Mouse (Mus musculus): Measurements from ENCODE around the gene Ttbk2. TPM values are rescaled to one million over a fixed set of nuclear protein-coding genes. Genes with fewer than 3 reads are reported as not detected.

Ttbk2 gene
- polyA plus RNA-seq, 1 experiment: 21.3 TPM

GRCm38 (mm10) chr2:120770265-120770935 lies 80.0 kb downstream of the Ttbk2 start:
- H3K27ac ChIP-seq (ENCODE audit: insufficient read depth, low read length): no peak overlapping the region
- TF ChIP-seq CTCF (IDR thresholded peaks at IDR 0.05; ENCODE audit: extremely low read depth, insufficient read depth, low read length) (peak; percentile 20; the same call in 1 of the 2 replicates), POLR2A (IDR thresholded peaks at IDR 0.05; ENCODE audit: extremely low read depth, insufficient read depth, low read length) (no peak)
- H3K4me3 ChIP-seq (ENCODE audit: insufficient read depth, low read length): no peak overlapping the region
- no peaks in the 10 kb centered on the region for H3K4me1 ChIP-seq (ENCODE audit: control insufficient read depth, insufficient read depth, low read length)

- no peak overlapping the region for H3K27ac ChIP-seq (ENCODE audit: insufficient read depth, low read length)
- H3K4me1 ChIP-seq (ENCODE audit: control insufficient read depth, insufficient read depth, low read length): no peaks in the 10 kb centered on the region
- H3K4me3 ChIP-seq (ENCODE audit: insufficient read depth, low read length): no peak overlapping the region
- no peak for TF ChIP-seq CTCF (IDR thresholded peaks at IDR 0.05; ENCODE audit: extremely low read depth, insufficient read depth, low read length)
- no peak for TF ChIP-seq POLR2A (IDR thresholded peaks at IDR 0.05; ENCODE audit: extremely low read depth, insufficient read depth, low read length)
These were observed 88.5 kb downstream of the Ttbk2 start for GRCm38 (mm10) chr2:120761922-120762321.

GRCm38 (mm10) chr2:120748041-120748440 lies 102.4 kb downstream of the Ttbk2 start:
- H3K27ac ChIP-seq (ENCODE audit: insufficient read depth, low read length): no peak overlapping the region
- no peak for TF ChIP-seq CTCF (IDR thresholded peaks at IDR 0.05; ENCODE audit: extremely low read depth, insufficient read depth, low read length)
- TF ChIP-seq POLR2A (IDR thresholded peaks at IDR 0.05; ENCODE audit: extremely low read depth, insufficient read depth, low read length): no peak
- H3K4me3 ChIP-seq (ENCODE audit: insufficient read depth, low read length): no peak overlapping the region
- no peaks in the 10 kb centered on the region for H3K4me1 ChIP-seq (ENCODE audit: control insufficient read depth, insufficient read depth, low read length)

DNA sequence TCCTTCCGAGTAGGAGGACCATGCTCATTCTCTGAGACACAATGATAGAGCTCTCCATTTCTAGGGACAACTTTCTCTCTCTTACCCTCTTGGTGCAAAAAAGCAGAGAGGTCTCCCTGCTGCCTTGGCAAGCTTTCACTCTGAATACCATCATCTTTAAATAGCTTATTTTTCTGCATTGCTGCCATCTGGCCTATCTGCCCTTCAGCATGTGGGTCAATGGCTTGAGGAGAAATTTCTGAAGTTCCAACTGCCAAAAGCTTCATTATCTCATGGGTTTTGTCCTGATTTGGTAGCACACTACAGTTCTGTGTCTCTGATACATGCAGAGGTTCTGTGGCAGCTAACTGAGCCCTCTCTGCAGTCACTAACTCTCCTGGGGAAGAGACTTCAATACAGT lies 104.9 kb downstream of the Ttbk2 start:
- no peaks in the 10 kb centered on the region for H3K4me1 ChIP-seq (ENCODE audit: control insufficient read depth, insufficient read depth, low read length)
- H3K27ac ChIP-seq (ENCODE audit: insufficient read depth, low read length): no peak overlapping the region
- H3K4me3 ChIP-seq (ENCODE audit: insufficient read depth, low read length): no peak overlapping the region
- no peak for TF ChIP-seq POLR2A (IDR thresholded peaks at IDR 0.05; ENCODE audit: extremely low read depth, insufficient read depth, low read length)
- TF ChIP-seq CTCF (IDR thresholded peaks at IDR 0.05; ENCODE audit: extremely low read depth, insufficient read depth, low read length): no peak

DNA sequence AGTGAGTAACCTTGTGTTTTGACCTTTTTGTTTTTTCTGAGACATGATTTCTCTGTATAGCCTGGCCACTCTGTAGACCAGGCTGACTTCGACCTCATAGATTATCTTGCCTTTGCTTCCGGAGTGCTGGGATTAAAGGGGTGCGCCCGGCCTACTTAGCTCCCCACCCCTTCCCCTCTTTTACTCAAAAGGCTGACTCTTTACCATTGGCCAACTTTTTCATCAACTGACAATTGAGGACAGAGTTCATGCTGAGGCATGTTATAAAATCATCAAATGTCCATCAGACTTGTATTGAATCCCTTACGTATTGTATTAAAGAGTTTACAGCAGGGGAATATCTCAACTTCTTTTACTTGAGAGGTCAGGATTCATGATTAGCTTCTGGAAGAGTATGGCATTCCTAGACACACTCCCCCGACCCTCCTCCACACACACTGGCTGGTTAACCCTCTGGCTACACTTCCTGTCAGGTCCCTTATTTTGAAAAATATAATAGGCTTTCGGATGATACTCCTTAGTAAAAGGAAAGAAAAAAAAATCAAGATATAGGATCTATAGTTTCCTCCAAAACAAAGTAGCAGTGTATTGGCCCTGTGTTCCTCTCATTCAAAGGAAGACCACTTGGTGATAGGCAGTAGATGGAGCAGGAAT lies 118.4 kb downstream of the Ttbk2 start:
- Histone ChIP-seq H3K4me3 (ENCODE audit: insufficient read depth, low read length) (peak overlapping the region; percentile 100), H3K4me1 (ENCODE audit: control insufficient read depth, insufficient read depth, low read length) (peaks cover 8% of the 10 kb centered on the region; the same call in 1 of the 2 replicates), H3K27ac (ENCODE audit: insufficient read depth, low read length) (no peak overlapping the region)
- TF ChIP-seq POLR2A (IDR thresholded peaks at IDR 0.05; ENCODE audit: extremely low read depth, insufficient read depth, low read length): no peak
- no peak for TF ChIP-seq CTCF (IDR thresholded peaks at IDR 0.05; ENCODE audit: extremely low read depth, insufficient read depth, low read length)

DNA sequence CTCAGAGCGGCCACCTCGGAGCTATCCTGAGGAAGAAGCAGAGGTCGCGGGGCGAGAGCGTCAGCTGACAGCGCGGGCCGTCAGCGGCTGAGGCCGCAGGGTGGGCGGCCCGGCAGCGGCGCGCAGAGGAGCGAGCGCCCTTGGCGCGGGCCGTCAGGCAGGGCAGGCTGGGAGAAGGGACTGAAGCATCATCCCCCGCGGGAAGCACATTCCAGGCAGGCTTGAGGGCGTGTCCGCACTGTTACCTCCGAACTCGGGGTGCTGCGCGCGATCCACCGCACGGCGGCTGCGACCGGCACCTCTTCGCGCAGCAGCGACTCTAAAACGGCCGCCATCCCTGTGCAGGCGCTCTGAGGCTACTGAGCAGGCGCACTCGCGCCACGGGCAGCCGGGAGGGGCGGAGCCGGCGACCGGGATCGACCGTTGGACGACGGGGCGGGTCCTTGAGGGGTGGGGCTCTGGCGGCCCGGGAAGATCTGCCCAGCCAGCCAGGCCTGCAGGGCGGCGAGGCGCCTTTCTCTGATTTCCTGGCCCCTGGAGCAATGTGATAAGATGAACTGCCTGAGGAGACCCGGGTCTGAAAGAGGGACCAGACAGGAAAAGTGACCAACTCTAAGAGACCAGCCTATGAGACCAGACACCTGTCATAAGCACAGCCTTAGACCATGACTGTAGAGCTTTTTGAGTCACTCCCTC lies 119.1 kb downstream of the Ttbk2 start:
- peak overlapping the region; percentile 86; the same call in 1 of the 2 replicates for H3K27ac ChIP-seq (ENCODE audit: insufficient read depth, low read length)
- peak overlapping the region; percentile 100 for H3K4me3 ChIP-seq (ENCODE audit: insufficient read depth, low read length)
- peaks cover 8% of the 10 kb centered on the region; the same call in 1 of the 2 replicates for H3K4me1 ChIP-seq (ENCODE audit: control insufficient read depth, insufficient read depth, low read length)
- TF ChIP-seq CTCF (IDR thresholded peaks at IDR 0.05; ENCODE audit: extremely low read depth, insufficient read depth, low read length) (no peak), POLR2A (IDR thresholded peaks at IDR 0.05; ENCODE audit: extremely low read depth, insufficient read depth, low read length) (peak; percentile 94)

- Histone ChIP-seq H3K27ac (ENCODE audit: insufficient read depth, low read length) (peak overlapping the region; percentile 86; the same call in 1 of the 2 replicates), H3K4me1 (ENCODE audit: control insufficient read depth, insufficient read depth, low read length) (peaks cover 8% of the 10 kb centered on the region; the same call in 1 of the 2 replicates), H3K4me3 (ENCODE audit: insufficient read depth, low read length) (peak overlapping the region; percentile 100)
- no peak for TF ChIP-seq CTCF (IDR thresholded peaks at IDR 0.05; ENCODE audit: extremely low read depth, insufficient read depth, low read length)
- no peak for TF ChIP-seq POLR2A (IDR thresholded peaks at IDR 0.05; ENCODE audit: extremely low read depth, insufficient read depth, low read length)
These were observed 119.7 kb downstream of the Ttbk2 start for GRCm38 (mm10) chr2:120730639-120731166.

DNA sequence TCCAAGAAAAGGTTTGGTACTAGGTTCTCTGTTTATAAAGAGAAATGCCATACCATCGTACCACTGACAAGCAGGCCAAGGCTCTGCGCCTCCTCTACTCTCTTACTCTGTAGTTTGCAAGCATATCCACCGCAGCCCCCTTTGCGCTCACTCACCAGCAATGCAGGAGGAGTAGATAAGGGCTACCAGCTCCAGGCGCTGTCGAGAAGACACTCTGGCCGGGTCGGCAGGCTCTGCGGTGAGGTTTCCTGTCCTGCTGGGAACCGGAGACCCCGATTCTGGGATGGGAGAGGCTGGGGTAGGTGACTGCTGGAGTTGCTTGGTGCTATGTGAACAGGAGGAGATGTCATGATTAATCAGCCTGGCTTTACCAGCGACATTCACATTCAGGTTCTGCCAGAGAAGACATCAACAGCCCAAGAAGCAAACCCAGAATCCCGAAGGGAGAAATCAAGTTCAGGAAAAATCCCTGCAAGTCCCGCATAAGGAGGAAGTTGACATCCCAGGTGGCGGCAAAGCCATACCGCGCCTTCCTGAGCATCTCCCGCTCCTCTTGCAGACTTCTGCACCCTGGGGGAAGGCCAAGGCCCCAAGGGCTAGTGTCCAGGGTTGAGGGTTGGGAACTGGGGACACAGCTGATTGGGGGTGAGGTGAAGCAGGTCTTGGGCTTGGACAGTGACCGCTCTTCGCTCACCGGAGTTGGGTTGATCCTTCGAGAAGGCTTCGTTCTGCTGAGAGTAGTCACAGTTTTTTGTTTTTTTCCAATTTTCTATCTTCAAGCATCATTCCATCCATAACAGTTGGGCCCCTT lies 120.4 kb downstream of the Ttbk2 start:
- Histone ChIP-seq H3K4me1 (ENCODE audit: control insufficient read depth, insufficient read depth, low read length) (peaks cover 8% of the 10 kb centered on the region; the same call in 1 of the 2 replicates), H3K4me3 (ENCODE audit: insufficient read depth, low read length) (peak overlapping the region; percentile 100), H3K27ac (ENCODE audit: insufficient read depth, low read length) (no peak overlapping the region)
- no peak for TF ChIP-seq CTCF (IDR thresholded peaks at IDR 0.05; ENCODE audit: extremely low read depth, insufficient read depth, low read length)
- no peak for TF ChIP-seq POLR2A (IDR thresholded peaks at IDR 0.05; ENCODE audit: extremely low read depth, insufficient read depth, low read length)

Data from cortical plate, adult 2 months (tissue).